Mouse (Mus musculus) embryonic facial prominence, embryonic 13.5 days (tissue): ENCODE results near the gene Slc39a8. TPM values are rescaled to one million over a fixed set of nuclear protein-coding genes. Genes with fewer than 3 reads are reported as not detected.

ENCODE experiments used
- ATAC-seq: fragments of 200-750 bp; cut with Nextera tagmentation; 2 replicates; pipeline ENCODE4 v1.8.0; 2017; ENCODE audit warnings: low read depth; ENCODE audit not compliant: insufficient number of reproducible peaks, insufficient read depth, low FRiP score, low TSS enrichment
- H3K27ac ChIP-seq: fragments of 300-500 bp; sonication (generic); 2 replicates; pipeline ENCODE4 v1.5.1; 2015; ENCODE audit warnings: moderate library complexity, mild to moderate bottlenecking, inconsistent platforms
- H3K27me3 ChIP-seq: fragments of 300-500 bp; sonication (generic); 2 replicates; pipeline ENCODE4 v1.6.1; 2015; ENCODE audit warnings: mild to moderate bottlenecking, inconsistent platforms
- H3K36me3 ChIP-seq: fragments of 300-500 bp; sonication (generic); 2 replicates; pipeline ENCODE4 v1.6.1; 2015; ENCODE audit warnings: mild to moderate bottlenecking, inconsistent platforms
- H3K4me1 ChIP-seq: fragments of 300-500 bp; sonication (generic); 2 replicates; pipeline ENCODE4 v1.6.1; 2015; ENCODE audit warnings: inconsistent platforms
- H3K4me2 ChIP-seq: fragments of 300-500 bp; sonication (generic); 2 replicates; pipeline ENCODE4 v1.6.1; 2015; ENCODE audit warnings: moderate library complexity, mild to moderate bottlenecking, inconsistent platforms
- H3K4me3 ChIP-seq: fragments of 300-500 bp; sonication (generic); 2 replicates; pipeline ENCODE4 v1.5.1; 2015; ENCODE audit warnings: mild to moderate bottlenecking, inconsistent platforms
- H3K9ac ChIP-seq: fragments of 300-500 bp; sonication (generic); 2 replicates; pipeline ENCODE4 v1.6.1; 2015; ENCODE audit warnings: mild to moderate bottlenecking, inconsistent platforms
- H3K9me3 ChIP-seq: fragments of 300-500 bp; sonication (generic); 2 replicates; pipeline ENCODE4 v1.6.1; 2016; ENCODE audit warnings: inconsistent platforms
- WGBS: fragments of 180-500 bp; shearing (Covaris S2); methylation state at CpG from one replicate; pipeline ENCODE4 v1.1.7; 2015; ENCODE audit warnings: mixed read lengths; 5-methylcytosine and 5-hydroxymethylcytosine counted together
- polyA plus RNA-seq: library from polyadenylated mRNA; unstranded; fragments of >200 nt; fragmentation: Nextera tagmentation; extraction: Ambion mirVana; gene quantifications from 2 replicates; pipeline ENCODE4 v1.2.1, GENCODE M21; 2015

The Slc39a8 gene
- polyA plus RNA-seq, 1 experiment from 2014 or later = 11.3 TPM

DNA sequence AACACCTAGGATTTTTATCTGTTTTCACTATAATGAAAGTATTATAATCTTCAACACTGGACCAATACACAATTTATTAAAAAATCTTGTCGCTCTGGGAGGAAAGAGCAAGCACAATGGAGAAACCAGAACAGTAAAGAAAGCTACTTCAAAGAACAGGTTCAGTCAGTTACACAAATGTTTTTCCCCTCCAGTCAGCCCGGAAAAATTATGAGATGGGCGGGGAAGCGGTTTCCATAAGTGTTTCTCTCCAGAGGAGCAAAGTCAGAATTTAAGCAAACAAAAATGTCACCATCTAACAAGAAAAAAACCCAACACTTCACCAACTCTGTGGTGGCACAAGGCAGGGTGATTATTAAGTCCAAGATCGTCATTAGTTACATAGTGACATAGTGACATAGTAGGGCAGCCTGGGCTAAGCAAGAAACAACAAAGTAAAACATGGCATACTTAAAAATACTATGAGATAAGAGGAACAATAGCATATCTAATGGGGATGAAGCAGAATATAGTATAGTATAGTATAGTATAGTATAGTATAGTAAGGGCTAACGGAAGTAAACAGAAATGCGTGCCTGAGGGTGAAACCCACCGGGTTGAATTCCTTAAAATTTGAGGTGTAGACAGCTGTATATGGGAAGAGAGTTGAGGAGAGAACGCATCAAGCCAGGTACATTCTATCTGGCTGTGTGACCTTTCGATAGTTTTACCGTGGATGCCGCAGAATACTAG lies 61.0 kb downstream of the Slc39a8 start:
- Histone ChIP-seq H3K9ac (no peak overlapping the region), H3K4me2 (peak overlapping the region; percentile 32; the same call in 1 of the 2 replicates), H3K9me3 (no peaks in the 10 kb centered on the region), H3K4me3 (no peak overlapping the region), H3K36me3 (no peaks in the 10 kb centered on the region), H3K4me1 (peaks cover 3% of the 10 kb centered on the region), H3K27ac (no peak overlapping the region), H3K27me3 (no peaks in the 10 kb centered on the region)
- 66% methylated on average over 12 of the region's 12 CpGs for WGBS
- no peak for ATAC-seq

DNA sequence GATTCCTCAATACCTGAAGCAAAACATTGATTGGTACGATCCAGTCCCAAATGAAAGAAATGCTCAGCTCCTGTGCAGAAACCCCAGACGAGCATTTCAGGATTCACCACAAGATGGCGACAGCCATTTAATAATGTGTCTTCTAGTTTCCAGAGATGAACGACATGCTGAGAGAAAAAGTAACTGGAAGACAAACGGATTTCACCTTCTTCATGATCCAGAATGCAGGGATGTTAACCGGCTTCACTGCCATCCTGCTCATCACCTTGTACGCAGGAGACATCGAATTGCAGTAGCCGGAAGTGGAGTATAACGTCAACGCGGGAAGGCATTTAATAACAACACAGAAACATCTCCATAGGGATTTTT lies 61.6 kb downstream of the Slc39a8 start:
- Histone ChIP-seq H3K4me3 (no peak overlapping the region), H3K27me3 (no peaks in the 10 kb centered on the region), H3K4me1 (peaks cover 3% of the 10 kb centered on the region), H3K9ac (no peak overlapping the region), H3K4me2 (peak overlapping the region; percentile 32; the same call in 1 of the 2 replicates), H3K9me3 (no peaks in the 10 kb centered on the region), H3K36me3 (no peaks in the 10 kb centered on the region), H3K27ac (no peak overlapping the region)
- WGBS = 37% methylated on average over 12 of the region's 12 CpGs
- ATAC-seq = no peak

DNA sequence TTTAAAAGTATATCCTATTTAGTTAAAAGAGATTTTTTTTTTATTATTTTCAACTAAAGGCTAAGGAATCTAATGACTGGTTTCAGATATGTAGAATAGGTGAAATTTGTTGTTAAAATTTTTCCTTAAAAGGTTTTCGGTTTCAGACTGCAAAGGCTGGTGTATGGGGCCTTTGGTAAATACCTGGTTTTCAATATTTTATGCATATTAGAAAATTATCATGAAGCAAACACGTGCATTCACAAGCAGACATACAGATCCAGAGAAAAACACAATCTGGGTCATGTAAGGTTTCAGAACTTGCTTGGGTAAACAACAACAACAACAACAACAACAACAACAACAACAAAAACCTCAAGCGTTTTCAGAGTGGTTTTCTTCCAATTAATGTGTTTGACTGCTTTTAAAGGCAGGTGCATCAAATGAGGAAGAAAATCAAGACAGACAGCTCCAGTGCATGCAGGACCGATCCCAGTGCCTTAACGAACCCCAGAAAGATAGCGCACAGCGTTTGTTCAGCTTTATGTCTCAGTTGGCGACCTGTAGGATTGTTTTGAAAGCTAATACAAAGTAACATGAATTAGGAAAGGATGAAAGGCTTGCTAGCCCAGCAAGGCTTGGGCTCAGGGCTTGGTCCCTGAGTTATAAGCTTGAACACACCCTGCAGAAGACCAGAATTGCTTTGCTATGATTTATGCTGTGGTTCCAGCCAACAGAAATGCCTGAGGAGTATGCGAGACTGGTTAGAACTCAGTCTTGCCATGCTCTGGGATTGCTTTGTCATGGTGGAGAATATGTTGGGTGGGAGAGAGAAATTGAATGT lies 62.2 kb downstream of the Slc39a8 start:
- H3K4me2 ChIP-seq = no peak overlapping the region
- no peak overlapping the region for H3K9ac ChIP-seq
- 58% methylated on average over 9 of the region's 9 CpGs for WGBS
- H3K4me3 ChIP-seq = no peak overlapping the region
- no peak overlapping the region for H3K27ac ChIP-seq
- H3K36me3 ChIP-seq = no peaks in the 10 kb centered on the region
- no peaks in the 10 kb centered on the region for H3K9me3 ChIP-seq
- ATAC-seq = no peak
- H3K4me1 ChIP-seq = peaks cover 3% of the 10 kb centered on the region
- H3K27me3 ChIP-seq = no peaks in the 10 kb centered on the region

DNA sequence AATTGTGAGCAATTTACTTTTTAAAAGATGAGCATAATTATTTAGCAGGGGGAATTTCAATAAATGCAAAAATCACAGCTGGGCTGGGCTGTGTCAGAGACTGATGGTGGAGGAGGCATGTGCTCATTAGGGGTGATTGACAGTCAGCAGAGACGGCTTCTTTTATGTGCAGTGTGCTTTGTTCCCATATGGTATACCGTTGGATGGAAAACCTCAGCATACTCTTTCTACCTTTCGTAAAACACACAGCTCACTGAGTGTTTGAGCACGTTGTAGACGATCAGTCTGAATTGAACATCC lies 62.7 kb downstream of the Slc39a8 start:
- Histone ChIP-seq H3K9me3 (no peaks in the 10 kb centered on the region), H3K27me3 (no peaks in the 10 kb centered on the region), H3K27ac (no peak overlapping the region), H3K4me2 (no peak overlapping the region), H3K9ac (no peak overlapping the region), H3K4me1 (peaks cover 3% of the 10 kb centered on the region), H3K36me3 (no peaks in the 10 kb centered on the region), H3K4me3 (no peak overlapping the region)
- WGBS = 50% methylated on average over 5 of the region's 5 CpGs
- no peak for ATAC-seq

DNA sequence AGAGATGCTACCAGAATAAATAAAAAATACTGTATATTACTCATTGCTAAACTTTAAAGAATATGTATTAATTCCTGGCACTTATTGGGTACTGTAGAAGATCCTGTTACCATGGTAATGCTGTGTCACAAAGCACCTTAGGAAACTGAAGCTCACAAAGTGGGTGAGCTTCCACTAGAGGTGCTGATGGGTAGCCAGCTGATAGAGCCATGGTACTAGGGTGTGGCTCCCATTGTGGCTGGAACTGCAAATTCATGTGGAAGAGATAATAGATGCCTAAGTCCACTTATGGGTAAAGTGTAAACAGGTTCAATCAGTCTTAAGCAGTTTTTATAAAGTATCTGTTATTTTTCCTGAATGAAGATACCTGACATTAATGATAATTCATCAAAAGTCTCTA lies 64.3 kb downstream of the Slc39a8 start:
- no peak for ATAC-seq
- Histone ChIP-seq H3K27me3 (no peaks in the 10 kb centered on the region), H3K9ac (no peak overlapping the region), H3K4me2 (no peak overlapping the region), H3K36me3 (no peaks in the 10 kb centered on the region), H3K4me3 (no peak overlapping the region), H3K27ac (no peak overlapping the region), H3K9me3 (no peaks in the 10 kb centered on the region), H3K4me1 (peaks cover 3% of the 10 kb centered on the region)

DNA sequence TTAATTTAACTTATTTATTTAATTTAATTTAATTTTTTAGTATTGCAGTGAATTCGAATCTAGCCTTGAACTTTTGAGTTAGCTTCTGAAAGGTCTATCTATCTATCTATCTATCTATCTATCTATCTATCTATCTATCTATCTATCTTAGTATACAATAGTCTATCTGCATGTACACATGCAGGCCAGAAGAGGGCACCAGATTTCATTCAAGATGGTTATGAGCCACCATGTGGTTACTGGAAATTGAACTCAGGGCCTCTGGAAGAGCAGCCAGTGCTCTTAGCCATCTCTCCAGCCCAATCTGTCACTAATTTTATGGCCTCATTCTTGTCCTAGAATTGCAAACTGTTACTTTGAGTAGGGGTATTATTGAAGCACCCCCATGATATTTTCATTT lies 78.3 kb downstream of the Slc39a8 start:
- Histone ChIP-seq H3K27me3 (no peaks in the 10 kb centered on the region), H3K27ac (no peak overlapping the region), H3K9me3 (no peaks in the 10 kb centered on the region), H3K36me3 (no peaks in the 10 kb centered on the region), H3K9ac (no peak overlapping the region), H3K4me1 (peaks cover 3% of the 10 kb centered on the region; the same call in 1 of the 2 replicates), H3K4me3 (no peak overlapping the region), H3K4me2 (no peak overlapping the region)
- 82% methylated on average over 1 of the region's 1 CpGs for WGBS
- ATAC-seq = no peak

DNA sequence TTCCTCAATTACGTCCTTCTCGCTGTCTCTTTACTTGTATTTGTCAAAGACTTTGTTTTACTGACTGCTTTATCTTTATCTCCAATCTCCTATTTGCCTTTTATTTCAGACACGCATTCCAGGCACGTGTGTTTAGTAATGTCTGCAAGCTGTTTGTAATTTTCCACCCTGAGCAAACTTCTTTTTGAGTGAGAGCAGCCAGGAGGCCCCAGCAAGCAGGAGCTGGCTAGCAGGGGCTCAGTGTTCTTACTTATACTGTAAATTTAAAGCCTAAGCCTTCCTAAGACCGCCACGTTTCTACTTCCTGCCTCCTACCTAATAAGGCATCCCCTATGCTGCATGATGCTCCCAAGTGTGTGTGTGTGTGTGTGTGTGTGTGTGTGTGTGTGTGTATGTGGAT lies 79.8 kb downstream of the Slc39a8 start:
- no peaks in the 10 kb centered on the region for H3K9me3 ChIP-seq
- H3K4me3 ChIP-seq = no peak overlapping the region
- H3K27me3 ChIP-seq = no peaks in the 10 kb centered on the region
- H3K36me3 ChIP-seq = no peaks in the 10 kb centered on the region
- WGBS = 33% methylated on average over 6 of the region's 6 CpGs
- H3K27ac ChIP-seq = peak overlapping the region; percentile 74
- peaks cover 3% of the 10 kb centered on the region; the same call in 1 of the 2 replicates for H3K4me1 ChIP-seq
- no peak overlapping the region for H3K4me2 ChIP-seq
- no peak for ATAC-seq
- H3K9ac ChIP-seq = no peak overlapping the region

DNA sequence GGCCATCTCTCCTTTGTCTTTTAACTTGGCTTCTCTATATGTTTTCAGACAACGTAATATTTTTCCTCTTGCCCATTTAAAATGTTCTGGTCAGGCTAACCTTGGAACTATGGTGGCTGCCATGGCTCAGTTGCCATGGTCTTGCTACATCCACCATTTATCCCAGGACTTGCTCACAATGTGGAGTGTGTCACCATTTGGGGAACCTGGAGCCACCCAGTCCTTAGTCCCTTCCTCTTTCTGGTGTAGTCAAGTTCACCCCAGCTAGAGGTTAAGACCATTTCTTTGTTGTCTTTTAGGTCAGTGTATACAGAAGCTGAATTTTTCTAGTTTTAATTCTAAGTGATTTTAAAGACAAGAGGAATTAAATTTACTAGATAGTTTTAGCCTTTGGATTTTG lies 80.7 kb downstream of the Slc39a8 start:
- WGBS = 89% methylated on average over 1 of the region's 1 CpGs

DNA sequence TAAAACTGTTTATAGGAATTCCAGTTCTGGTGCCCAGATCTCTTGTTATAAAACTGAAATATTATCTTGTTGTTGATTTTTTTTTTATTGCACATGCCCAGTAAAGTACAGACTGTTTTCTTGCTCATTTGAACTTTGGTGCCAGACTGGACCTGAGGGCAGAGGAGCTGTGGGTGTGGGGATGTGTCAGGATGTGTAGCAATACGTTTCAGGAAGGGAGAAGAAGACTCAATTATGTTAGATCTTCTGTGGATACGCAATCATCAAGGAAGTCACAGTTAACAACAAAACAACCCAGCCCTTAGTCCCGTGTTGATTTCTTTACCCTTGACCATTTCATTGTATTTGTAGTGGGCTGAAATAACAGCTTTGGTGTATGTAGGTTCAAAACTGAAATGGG lies 81.9 kb downstream of the Slc39a8 start:
- ATAC-seq = no peak
- no peak overlapping the region for H3K4me2 ChIP-seq
- no peaks in the 10 kb centered on the region for H3K9me3 ChIP-seq
- H3K4me3 ChIP-seq = no peak overlapping the region
- H3K4me1 ChIP-seq = peaks cover 3% of the 10 kb centered on the region; the same call in 1 of the 2 replicates
- H3K27ac ChIP-seq = no peak overlapping the region
- no peak overlapping the region for H3K9ac ChIP-seq
- H3K27me3 ChIP-seq = no peaks in the 10 kb centered on the region
- 72% methylated on average over 3 of the region's 3 CpGs for WGBS
- no peaks in the 10 kb centered on the region for H3K36me3 ChIP-seq

More for the DNA sequence above, 80.7 kb downstream of the Slc39a8 start:
- no peak overlapping the region for H3K4me3 ChIP-seq
- H3K4me2 ChIP-seq = no peak overlapping the region
- no peaks in the 10 kb centered on the region for H3K36me3 ChIP-seq
- no peaks in the 10 kb centered on the region for H3K9me3 ChIP-seq
- H3K27me3 ChIP-seq = no peaks in the 10 kb centered on the region
- no peak for ATAC-seq
- H3K27ac ChIP-seq = peak overlapping the region; percentile 74
- H3K4me1 ChIP-seq = peaks cover 3% of the 10 kb centered on the region; the same call in 1 of the 2 replicates
- H3K9ac ChIP-seq = no peak overlapping the region

DNA sequence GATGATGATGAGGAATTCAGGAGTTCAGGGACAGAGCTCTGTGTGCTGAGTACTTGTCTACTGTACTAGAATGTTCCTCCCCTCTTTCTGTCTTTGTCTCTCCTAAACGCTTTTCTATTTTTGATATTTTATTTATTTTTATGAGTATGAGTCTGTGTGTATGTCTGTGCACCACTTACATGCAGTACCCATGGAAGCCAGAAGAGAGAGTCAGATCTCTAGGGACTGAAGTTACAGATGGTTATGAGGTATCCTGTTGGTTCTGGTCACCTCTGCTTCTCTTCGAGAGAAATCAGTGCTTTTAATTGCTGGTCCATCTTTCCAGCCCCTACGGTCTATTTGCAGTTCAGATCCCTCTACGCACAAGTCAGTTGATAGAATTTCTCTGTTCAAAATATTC lies 90.9 kb downstream of the Slc39a8 start:
- H3K36me3 ChIP-seq = no peaks in the 10 kb centered on the region
- no peaks in the 10 kb centered on the region for H3K27me3 ChIP-seq
- no peak overlapping the region for H3K27ac ChIP-seq
- 92% methylated on average over 4 of the region's 4 CpGs for WGBS
- no peak for ATAC-seq
- H3K4me1 ChIP-seq = no peaks in the 10 kb centered on the region
- no peak overlapping the region for H3K9ac ChIP-seq
- H3K4me2 ChIP-seq = no peak overlapping the region
- no peak overlapping the region for H3K4me3 ChIP-seq
- H3K9me3 ChIP-seq = no peaks in the 10 kb centered on the region

DNA sequence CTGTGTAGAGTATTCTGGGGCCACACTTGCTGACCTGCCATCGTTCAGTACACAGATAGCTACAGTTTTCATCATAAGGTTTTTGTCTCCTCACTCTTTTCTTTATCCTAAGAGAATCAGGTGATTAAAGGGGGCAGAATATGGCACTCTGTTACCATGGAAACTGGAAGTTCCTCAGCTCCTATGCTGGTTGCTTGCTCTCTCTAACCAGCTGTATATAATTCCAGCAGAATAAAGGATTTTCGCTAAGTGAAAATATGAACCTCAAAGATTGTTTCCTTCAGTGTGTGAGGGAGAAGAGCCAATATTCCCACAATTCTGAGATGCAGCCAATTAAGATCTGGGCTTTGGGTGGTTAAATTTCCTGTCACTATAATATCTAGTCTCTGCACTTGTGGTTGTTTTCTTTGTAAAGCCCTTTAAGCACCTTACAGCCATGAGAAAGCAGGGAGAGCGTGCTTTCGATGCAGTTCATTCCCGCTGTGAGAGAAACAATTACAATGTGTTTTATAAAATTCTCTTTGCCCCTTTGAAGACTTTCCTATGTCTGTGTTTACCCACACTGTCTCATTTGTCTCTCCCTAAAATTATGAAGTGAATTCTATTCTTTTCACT lies 93.6 kb downstream of the Slc39a8 start:
- no peak for ATAC-seq
- no peak overlapping the region for H3K27ac ChIP-seq
- H3K4me2 ChIP-seq = no peak overlapping the region
- H3K36me3 ChIP-seq = no peaks in the 10 kb centered on the region
- H3K4me1 ChIP-seq = no peaks in the 10 kb centered on the region
- no peak overlapping the region for H3K4me3 ChIP-seq
- 67% methylated on average over 5 of the region's 5 CpGs for WGBS
- H3K27me3 ChIP-seq = no peaks in the 10 kb centered on the region
- H3K9ac ChIP-seq = no peak overlapping the region
- H3K9me3 ChIP-seq = no peaks in the 10 kb centered on the region

DNA sequence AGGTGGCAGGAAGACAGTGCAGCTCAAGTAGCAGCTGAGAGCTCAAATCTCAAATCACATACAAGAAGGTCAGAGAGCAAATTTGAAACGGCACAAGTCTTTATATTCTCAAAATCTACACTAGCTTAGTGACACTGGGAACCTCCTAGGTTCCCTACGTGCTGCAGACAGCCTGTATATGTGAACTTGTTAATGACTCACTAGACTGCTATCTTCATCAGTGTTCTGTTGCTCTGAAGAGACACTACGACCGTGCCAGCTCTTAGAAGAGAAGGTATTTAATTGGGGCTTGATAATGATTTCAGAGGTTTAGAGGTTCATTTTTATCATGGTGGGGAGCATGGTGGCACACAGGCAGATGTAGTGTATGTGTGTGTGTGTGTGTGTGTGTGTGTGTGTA lies 94.2 kb downstream of the Slc39a8 start:
- Histone ChIP-seq H3K9me3 (no peaks in the 10 kb centered on the region), H3K27me3 (no peaks in the 10 kb centered on the region), H3K4me3 (no peak overlapping the region), H3K9ac (no peak overlapping the region), H3K27ac (no peak overlapping the region), H3K4me1 (no peaks in the 10 kb centered on the region), H3K4me2 (no peak overlapping the region), H3K36me3 (no peaks in the 10 kb centered on the region)
- 74% methylated on average over 4 of the region's 4 CpGs for WGBS
- ATAC-seq = no peak
